Mouse (Mus musculus) liver, postnatal 0 days (tissue): Measurements from ENCODE around the gene Armc8. TPM values are rescaled to one million over a fixed set of nuclear protein-coding genes. Genes with fewer than 3 reads are reported as not detected.

Experiments
- ATAC-seq: fragments of 200-750 bp; cut with Nextera tagmentation; 2 replicates; pipeline ENCODE4 v1.8.0; 2017; ENCODE audit warnings: mild to moderate bottlenecking, moderate library complexity
- DNase-seq: peaks from one replicate; pipeline ENCODE4 v3.0.0-alpha.2; 2016
- H3K27ac ChIP-seq: fragments of 300-500 bp; sonication (generic); 2 replicates; pipeline ENCODE4 v1.5.1; 2014; ENCODE audit warnings: antibody characterized with exemption, moderate library complexity, mild to moderate bottlenecking, low read depth
- H3K27me3 ChIP-seq: fragments of 300-500 bp; sonication (generic); 2 replicates; pipeline ENCODE4 v1.6.1; 2014; ENCODE audit warnings: low read length, control low read depth, mixed read lengths; ENCODE audit not compliant: insufficient read depth
- H3K36me3 ChIP-seq: fragments of 300-500 bp; sonication (generic); replicated peaks from 2 replicates; pipeline ENCODE4 v1.6.1; 2014; ENCODE audit warnings: mild to moderate bottlenecking, control low read depth, low read length, moderate library complexity, mixed read lengths; ENCODE audit not compliant: insufficient read depth
- H3K4me1 ChIP-seq: fragments of 300-500 bp; sonication (generic); 2 replicates; pipeline ENCODE4 v1.6.1; 2014; ENCODE audit warnings: antibody characterized with exemption, mild to moderate bottlenecking, control low read depth; ENCODE audit not compliant: insufficient read depth
- H3K4me2 ChIP-seq: fragments of 300-500 bp; sonication (generic); 2 replicates; pipeline ENCODE4 v1.6.1; 2014; ENCODE audit warnings: low read depth, mild to moderate bottlenecking, low read length, moderate library complexity, mixed read lengths
- H3K4me3 ChIP-seq: fragments of 300-500 bp; sonication (generic); 2 replicates; pipeline ENCODE4 v1.5.1; 2014; ENCODE audit warnings: low read depth, low read length
- H3K9ac ChIP-seq: fragments of 300-500 bp; sonication (generic); replicated peaks from 2 replicates; pipeline ENCODE4 v1.6.1; 2014; ENCODE audit warnings: mild to moderate bottlenecking, moderate library complexity
- H3K9me3 ChIP-seq: fragments of 300-500 bp; sonication (generic); 2 replicates; pipeline ENCODE4 v1.6.1; 2016; ENCODE audit warnings: mild to moderate bottlenecking, control low read depth, low read length, mixed read lengths
- CTCF ChIP-seq: sonication (generic); IDR thresholded peaks from 2 replicates; pipeline ENCODE4 v1.5.1; 2016; ENCODE audit warnings: antibody characterized with exemption, low read depth
- EP300 ChIP-seq: IDR thresholded peaks from 2 replicates; pipeline ENCODE4 v1.6.1; 2016; ENCODE audit warnings: antibody characterized with exemption, low read depth, mild to moderate bottlenecking
- WGBS: fragments of 180-500 bp; shearing (Covaris S2); extraction: QIAGEN DNeasy Blood & Tissue Kit; methylation state at CpG from one replicate; pipeline ENCODE4 v1.1.7; 2014; ENCODE audit not compliant: insufficient replicate concordance; 5-methylcytosine and 5-hydroxymethylcytosine counted together
- polyA plus RNA-seq: library from polyadenylated mRNA; unstranded; fragments of >200 nt; fragmentation: Nextera tagmentation; extraction: Ambion mirVana; gene quantifications from 2 replicates; pipeline ENCODE4 v1.2.1, GENCODE M21; 2015

Armc8 gene
- polyA plus RNA-seq, 1 experiment from 2014 or later, result 7.9 TPM

- peaks cover 3% of the 10 kb centered on the region; the same call in 1 of the 2 replicates for H3K4me1 ChIP-seq
- no peak overlapping the region for H3K4me3 ChIP-seq
- peak; percentile 38 for DNase-seq
- no peaks in the 10 kb centered on the region for H3K9me3 ChIP-seq
- H3K4me2 ChIP-seq, result no peak overlapping the region
- peak; percentile 33; the same call in 1 of the 2 replicates for ATAC-seq
- peaks cover 35% of the 10 kb centered on the region for H3K36me3 ChIP-seq
- no peak overlapping the region for H3K9ac ChIP-seq
- H3K27me3 ChIP-seq, result no peaks in the 10 kb centered on the region
- 37% methylated on average over 2 of the region's 2 CpGs for WGBS
- no peak overlapping the region for H3K27ac ChIP-seq
- TF ChIP-seq EP300 (no peak), CTCF (peak; percentile 85)
Measured at GRCm38 (mm10) chr9:99580655-99581054, 12.0 kb upstream of the Armc8 start.

DNA sequence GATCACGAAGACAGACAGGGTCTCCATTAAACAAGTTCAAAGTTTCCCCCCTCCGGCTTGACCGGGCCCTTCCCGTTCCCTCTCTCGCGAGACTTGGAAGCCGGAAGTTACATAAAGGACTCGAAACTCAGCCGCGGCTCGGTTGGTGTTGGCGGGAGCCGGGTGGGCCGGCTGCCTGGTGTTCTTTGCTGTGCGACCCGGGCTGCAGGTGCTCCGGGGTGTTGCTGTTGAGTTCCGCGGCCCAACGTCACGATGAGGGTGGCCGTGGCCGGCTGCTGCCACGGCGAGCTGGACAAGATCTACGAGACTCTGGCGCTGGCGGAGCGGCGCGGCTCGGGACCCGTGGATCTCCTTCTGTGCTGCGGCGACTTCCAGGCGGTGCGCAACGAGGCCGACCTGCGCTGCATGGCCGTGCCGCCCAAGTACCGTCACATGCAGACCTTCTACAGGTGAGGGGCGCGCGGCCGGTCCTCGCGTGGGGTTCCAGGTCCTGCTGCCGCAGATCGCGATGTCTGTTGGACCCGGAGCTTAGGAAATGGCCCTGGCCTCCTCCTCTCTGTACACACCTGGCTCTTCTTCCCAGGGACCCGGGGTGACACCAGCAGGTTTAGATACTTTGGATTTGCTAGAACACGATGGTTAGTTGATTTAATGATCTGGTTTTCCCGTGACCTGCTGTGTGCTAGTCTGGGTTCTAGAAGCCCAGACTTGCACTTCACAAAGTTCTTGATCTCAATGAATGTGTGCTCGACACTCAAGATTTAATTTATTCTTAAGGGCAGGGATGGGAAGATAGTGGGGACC is 7.2 kb upstream of the Armc8 start, which contains the start of gene Dbr1:
TSS of gene Dbr1 (plus strand) at position 123 of the 804 bp plus-strand sequence.
- peak within 1 kb of the TSS; percentile 94 for H3K27ac ChIP-seq
- H3K4me1 ChIP-seq, result peaks cover 3% of the 10 kb centered on the region; the same call in 1 of the 2 replicates
- H3K9ac ChIP-seq, result peak within 1 kb of the TSS; percentile 97
- no peaks in the 10 kb centered on the region for H3K9me3 ChIP-seq
- TF ChIP-seq CTCF (no peak), EP300 (peak; percentile 88)
- DNase-seq (peak; percentile 92), ATAC-seq (peak; percentile 98)
- H3K36me3 ChIP-seq, result peaks cover 8% of the 10 kb centered on the region
- no peaks in the 10 kb centered on the region for H3K27me3 ChIP-seq
- H3K4me2 ChIP-seq, result peak within 1 kb of the TSS; percentile 81
- H3K4me3 ChIP-seq, result peak within 1 kb of the TSS; percentile 90
- WGBS, result 2% methylated on average over 57 of the region's 57 CpGs

GRCm38 (mm10) chr9:99569071-99569397 is 335 bp upstream of the Armc8 start:
- Histone ChIP-seq H3K4me3 (peak overlapping the region; percentile 82), H3K27me3 (no peaks in the 10 kb centered on the region), H3K9ac (peak overlapping the region; percentile 84), H3K4me1 (peaks cover 11% of the 10 kb centered on the region), H3K9me3 (no peaks in the 10 kb centered on the region), H3K4me2 (peak overlapping the region; percentile 83), H3K36me3 (no peaks in the 10 kb centered on the region), H3K27ac (peak overlapping the region; percentile 92)
- DNase-seq, result no peak
- ATAC-seq, result no peak
- TF ChIP-seq EP300 (no peak), CTCF (no peak)
- WGBS, result 1% methylated on average over 9 of the region's 9 CpGs

GRCm38 (mm10) chr9:99568023-99568346 is 714 bp downstream of the Armc8 start:
- TF ChIP-seq EP300 (no peak), CTCF (no peak)
- peak overlapping the region; percentile 92 for H3K27ac ChIP-seq
- DNase-seq, result no peak
- peak overlapping the region; percentile 82 for H3K4me3 ChIP-seq
- WGBS, result under 1% methylated on average over 15 of the region's 15 CpGs
- H3K27me3 ChIP-seq, result no peaks in the 10 kb centered on the region
- H3K9me3 ChIP-seq, result no peaks in the 10 kb centered on the region
- peaks cover 14% of the 10 kb centered on the region for H3K4me1 ChIP-seq
- peak overlapping the region; percentile 83 for H3K4me2 ChIP-seq
- no peaks in the 10 kb centered on the region for H3K36me3 ChIP-seq
- peak overlapping the region; percentile 84 for H3K9ac ChIP-seq
- ATAC-seq, result no peak

DNA sequence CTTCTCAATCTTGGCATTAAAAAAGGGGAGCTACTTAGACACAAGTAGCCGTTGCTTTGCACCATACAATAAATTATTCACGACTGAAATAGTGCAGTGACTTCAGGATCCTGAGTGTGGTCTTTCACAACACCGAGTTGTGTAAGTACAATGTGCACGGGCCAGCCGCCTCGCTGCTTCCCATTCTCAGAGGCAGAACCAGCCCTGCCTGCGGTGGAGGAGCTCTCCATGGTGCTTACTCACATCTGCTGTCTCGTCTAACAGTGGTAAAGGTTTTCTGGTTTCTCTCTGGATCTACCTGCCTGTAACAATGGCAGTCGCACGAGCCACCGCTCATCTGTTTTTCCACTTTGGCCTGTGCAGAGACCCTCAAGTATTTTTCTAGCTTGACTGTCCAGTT is 5.0 kb downstream of the Armc8 start:
- no peaks in the 10 kb centered on the region for H3K9me3 ChIP-seq
- no peak overlapping the region; the same call in 1 of the 2 replicates for H3K27ac ChIP-seq
- peak; percentile 85 for DNase-seq
- ATAC-seq, result peak; percentile 40
- peak overlapping the region; percentile 27; the same call in 1 of the 2 replicates for H3K4me2 ChIP-seq
- no peaks in the 10 kb centered on the region for H3K27me3 ChIP-seq
- no peak for TF ChIP-seq EP300
- no peak for TF ChIP-seq CTCF
- 10% methylated on average over 11 of the region's 11 CpGs for WGBS
- H3K9ac ChIP-seq, result no peak overlapping the region
- H3K4me1 ChIP-seq, result peaks cover 14% of the 10 kb centered on the region
- H3K36me3 ChIP-seq, result no peaks in the 10 kb centered on the region
- H3K4me3 ChIP-seq, result no peak overlapping the region

DNA sequence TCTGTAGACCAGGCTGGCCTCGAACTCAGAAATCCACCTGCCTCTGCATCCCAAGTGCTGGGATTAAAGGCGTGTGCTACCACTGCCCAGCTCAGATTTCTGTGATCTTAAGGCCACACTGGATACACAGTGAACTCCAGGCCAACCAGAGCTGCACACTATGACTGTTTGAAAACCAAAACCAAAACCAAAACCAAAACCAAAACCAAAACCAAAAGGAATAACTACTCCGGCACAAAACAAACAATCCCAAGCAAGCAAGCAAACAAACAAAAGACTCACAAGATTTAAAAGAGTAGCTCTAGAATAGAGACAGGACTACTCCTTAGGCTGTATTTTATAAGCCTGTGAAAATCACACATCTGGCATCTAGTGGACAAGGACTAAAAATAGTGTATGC is 8.3 kb downstream of the Armc8 start:
- H3K4me2 ChIP-seq, result no peak overlapping the region
- TF ChIP-seq EP300, result no peak
- no peak for TF ChIP-seq CTCF
- H3K27me3 ChIP-seq, result no peaks in the 10 kb centered on the region
- 86% methylated on average over 3 of the region's 3 CpGs for WGBS
- no peaks in the 10 kb centered on the region for H3K36me3 ChIP-seq
- no peaks in the 10 kb centered on the region for H3K9me3 ChIP-seq
- no peak overlapping the region for H3K27ac ChIP-seq
- no peak for DNase-seq
- ATAC-seq, result no peak
- H3K4me1 ChIP-seq, result peaks cover 11% of the 10 kb centered on the region
- H3K4me3 ChIP-seq, result no peak overlapping the region
- H3K9ac ChIP-seq, result no peak overlapping the region
